Mouse (Mus musculus) heart, adult 2 months (tissue): ENCODE data around the gene Gdf7. TPM values are rescaled to one million over a fixed set of nuclear protein-coding genes. Genes with fewer than 3 reads are reported as not detected.

Experiments used
- DNase-seq, 2 experiments: peaks; one replicate each; pipeline ENCODE4 v3.0.0; 2021
- H3K27ac ChIP-seq: fragments of 200-600 bp; 2 replicates; pipeline ENCODE4 v1.8.1; 2022
- H3K27me3 ChIP-seq: fragments of 200-500 bp; 2 replicates; pipeline ENCODE4 v1.6.1; 2012; ENCODE audit warnings: mild to moderate bottlenecking, low read length, inconsistent platforms, mixed read lengths; ENCODE audit not compliant: control insufficient read depth, insufficient read depth
- H3K36me3 ChIP-seq: fragments of 200-500 bp; 2 replicates; pipeline ENCODE4 v1.6.1; 2012; ENCODE audit warnings: low read length, inconsistent platforms; ENCODE audit not compliant: control insufficient read depth, insufficient read depth
- H3K4me1 ChIP-seq: fragments of 200-500 bp; 2 replicates; pipeline ENCODE4 v1.6.1; 2011; ENCODE audit warnings: low read length; ENCODE audit not compliant: control insufficient read depth, insufficient read depth
- H3K4me3 ChIP-seq: fragments of 200-600 bp; 2 replicates; pipeline ENCODE4 v1.8.1; 2022
- H3K79me2 ChIP-seq: fragments of 200-500 bp; replicated peaks from 2 replicates; pipeline ENCODE4 v1.6.1; 2012; ENCODE audit warnings: mild to moderate bottlenecking, inconsistent platforms, low read length, moderate library complexity, mixed read lengths; ENCODE audit not compliant: control insufficient read depth, insufficient read depth
- H3K9ac ChIP-seq: fragments of 200-500 bp; 2 replicates; pipeline ENCODE4 v1.6.1; 2012; ENCODE audit warnings: low read depth, mild to moderate bottlenecking, control low read depth, inconsistent platforms, low read length, mixed read lengths
- CTCF ChIP-seq: fragments of 200-600 bp; IDR thresholded peaks from 2 replicates; pipeline ENCODE4 v1.8.1; 2022; ENCODE audit warnings: antibody characterized with exemption, mild to moderate bottlenecking, moderate library complexity
- EP300 ChIP-seq: fragments of 200-500 bp; IDR thresholded peaks from 2 replicates; pipeline ENCODE4 v1.6.1; 2011; ENCODE audit warnings: low read depth, low read length, control low read depth; ENCODE audit not compliant: insufficient read depth
- POLR2A ChIP-seq: fragments of 200-500 bp; IDR thresholded peaks from 2 replicates; pipeline ENCODE4 v1.6.1; 2011; ENCODE audit warnings: mild to moderate bottlenecking, low read depth, low read length, control low read depth; ENCODE audit not compliant: insufficient read depth
- WGBS: fragments of 180-500 bp; shearing (Covaris S2); methylation state at CpG from one replicate; pipeline ENCODE4 v1.1.7; 2018; 5-methylcytosine and 5-hydroxymethylcytosine counted together
- intact Hi-C: fragments of 180-260 bp; cut with DNase I; formaldehyde crosslinking; loops from one replicate; pipeline ENCODE4 v1.15.1; 2025
- long read RNA-seq: library from polyadenylated mRNA; stranded (forward); transcript quantifications from one replicate; pipeline ENCODE4 v2.0.0, GENCODE M21; 2021
- polyA plus RNA-seq: library from polyadenylated mRNA; depleted of rRNA; stranded (reverse); fragments of >200 nt; gene quantifications from 2 replicates; pipeline ENCODE4 v1.2.3, GENCODE M21; 2012; rRNA removed
- total RNA-seq, 2 experiments: library from RNA; stranded (reverse); gene quantifications; 2 replicates each; pipeline ENCODE4 v1.2.3; 2021

Gene Gdf7
- total RNA-seq (under 1 TPM; 0.41 to 0.84 TPM), polyA plus RNA-seq (0.82 and 0.96 TPM in 2 replicates)
- long read RNA-seq, result 0 reads

GRCm38 (mm10) chr12:8301841-8302431 is at the start of gene Gdf7:
Gene Gdf7 (minus strand): TSS chr12:8301954.
- peak within 1 kb of the TSS; percentile 35 for H3K4me3 ChIP-seq
- TF ChIP-seq CTCF, result peak; percentile 53
- TF ChIP-seq EP300, result no peak
- no peak for TF ChIP-seq POLR2A
- no peaks in the 10 kb centered on the region for H3K36me3 ChIP-seq
- H3K27ac ChIP-seq, result no peak within 1 kb of the TSS
- intact Hi-C loops, result no loop called here
- no peak for DNase-seq
- H3K4me1 ChIP-seq, result no peaks in the 10 kb centered on the region
- H3K27me3 ChIP-seq, result peaks cover 13% of the 10 kb centered on the region
- WGBS, result 2% methylated on average over 47 of the region's 53 CpGs
- H3K79me2 ChIP-seq, result no peaks in the 10 kb centered on the region
- peak within 1 kb of the TSS; percentile 16; the same call in 1 of the 2 replicates for H3K9ac ChIP-seq

DNA sequence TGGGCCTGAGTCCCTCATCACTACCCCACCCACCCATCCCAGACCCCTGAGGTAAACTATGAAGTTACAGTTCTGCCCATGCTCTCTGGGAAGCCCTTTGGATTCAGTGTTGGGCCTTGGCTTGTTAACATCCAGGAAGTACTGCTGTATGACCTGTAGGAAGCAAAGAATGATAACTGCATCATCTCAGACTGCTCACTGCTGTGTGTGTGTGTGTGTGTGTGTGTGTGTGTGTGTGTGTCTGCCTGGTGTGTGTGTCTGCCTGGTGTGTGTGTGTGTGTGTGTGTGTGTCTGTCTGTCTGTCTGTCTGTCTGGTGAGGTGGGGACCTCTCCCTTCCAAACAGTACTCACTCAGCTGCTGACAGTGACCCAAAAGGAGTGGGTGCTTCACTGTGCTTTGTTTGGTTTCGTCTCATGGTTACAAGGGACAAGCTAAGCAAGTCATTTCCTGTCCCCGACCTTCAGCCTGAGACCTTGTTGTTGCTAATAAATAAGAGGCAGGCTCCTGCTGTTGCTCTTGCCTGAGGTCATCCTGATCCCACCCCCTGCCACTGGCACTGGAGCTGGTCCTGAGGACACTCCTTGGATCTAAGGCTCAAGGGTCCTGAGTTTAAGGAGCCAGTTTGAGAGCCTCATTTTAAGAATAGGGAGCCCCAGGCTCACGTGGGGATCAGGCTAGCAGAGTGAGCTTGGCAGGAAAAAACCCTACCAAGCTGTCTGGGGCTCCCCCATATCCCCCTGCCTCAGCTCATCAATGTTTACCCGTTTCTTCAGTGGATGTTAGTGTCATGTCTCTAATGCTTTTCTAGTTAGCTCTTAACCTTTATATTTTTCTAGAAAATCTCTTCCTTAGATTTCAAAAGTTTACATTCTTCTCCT is 49.5 kb upstream of the Gdf7 start:
- Histone ChIP-seq H3K27me3 (no peaks in the 10 kb centered on the region), H3K79me2 (no peaks in the 10 kb centered on the region), H3K27ac (peak overlapping the region; percentile 73), H3K4me3 (no peak overlapping the region), H3K36me3 (peaks cover 6% of the 10 kb centered on the region; the same call in 1 of the 2 replicates), H3K4me1 (peaks cover 38% of the 10 kb centered on the region), H3K9ac (peak overlapping the region; percentile 47; the same call in 1 of the 2 replicates)
- peak; percentile 65 to 79 for DNase-seq
- WGBS, result 22% methylated on average over 4 of the region's 4 CpGs
- TF ChIP-seq CTCF (no peak), POLR2A (peak; percentile 27; the same call in 1 of the 2 replicates), EP300 (peak; percentile 52; the same call in 1 of the 2 replicates)
- intact Hi-C loops, result no loop called here

DNA sequence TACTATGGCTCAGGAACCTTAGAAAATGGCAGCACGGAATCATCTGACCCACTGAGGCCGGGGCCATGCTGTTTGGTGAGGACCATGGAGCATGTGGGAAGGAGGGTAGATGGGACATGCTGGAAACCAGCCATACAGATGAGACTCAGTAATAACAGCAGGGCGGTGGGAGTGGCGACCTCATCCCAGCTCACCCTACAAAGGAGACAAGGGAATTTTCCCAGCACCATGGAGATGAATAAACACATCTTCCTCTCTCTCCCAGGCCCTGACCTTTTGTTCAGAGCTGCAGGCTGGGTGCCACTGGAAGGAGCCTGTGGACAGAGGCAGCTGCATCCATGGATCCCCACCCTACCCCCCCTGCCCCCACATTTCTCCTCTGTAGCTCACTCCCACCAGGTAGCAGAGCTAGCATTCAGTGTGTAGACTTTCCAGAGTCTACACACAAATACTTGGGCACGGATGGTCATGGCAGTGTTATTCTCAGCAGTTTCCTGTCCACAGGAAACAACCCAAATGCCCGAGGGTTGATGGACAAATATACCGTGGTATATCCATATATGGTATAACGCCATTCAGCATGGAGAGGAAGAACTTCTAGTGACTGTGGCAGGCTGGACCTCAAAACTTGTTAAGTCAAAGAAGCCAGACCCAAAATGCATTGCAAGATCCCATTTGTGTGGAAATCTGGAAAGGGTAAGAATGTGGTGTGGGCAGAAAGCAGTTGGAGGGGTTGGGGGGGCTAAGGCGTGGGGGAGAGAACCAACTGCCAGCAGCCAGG is 47.2 kb upstream of the Gdf7 start:
- no peak for TF ChIP-seq POLR2A
- TF ChIP-seq EP300, result no peak
- TF ChIP-seq CTCF, result no peak
- Histone ChIP-seq H3K27me3 (no peaks in the 10 kb centered on the region), H3K4me3 (no peak overlapping the region), H3K36me3 (peaks cover 6% of the 10 kb centered on the region; the same call in 1 of the 2 replicates), H3K27ac (peak overlapping the region; percentile 55), H3K79me2 (no peaks in the 10 kb centered on the region), H3K9ac (no peak overlapping the region), H3K4me1 (peaks cover 50% of the 10 kb centered on the region)
- WGBS, result 57% methylated on average over 9 of the region's 9 CpGs
- peak; percentile 30 to 50 for DNase-seq
- intact Hi-C loops, result no loop called here

DNA sequence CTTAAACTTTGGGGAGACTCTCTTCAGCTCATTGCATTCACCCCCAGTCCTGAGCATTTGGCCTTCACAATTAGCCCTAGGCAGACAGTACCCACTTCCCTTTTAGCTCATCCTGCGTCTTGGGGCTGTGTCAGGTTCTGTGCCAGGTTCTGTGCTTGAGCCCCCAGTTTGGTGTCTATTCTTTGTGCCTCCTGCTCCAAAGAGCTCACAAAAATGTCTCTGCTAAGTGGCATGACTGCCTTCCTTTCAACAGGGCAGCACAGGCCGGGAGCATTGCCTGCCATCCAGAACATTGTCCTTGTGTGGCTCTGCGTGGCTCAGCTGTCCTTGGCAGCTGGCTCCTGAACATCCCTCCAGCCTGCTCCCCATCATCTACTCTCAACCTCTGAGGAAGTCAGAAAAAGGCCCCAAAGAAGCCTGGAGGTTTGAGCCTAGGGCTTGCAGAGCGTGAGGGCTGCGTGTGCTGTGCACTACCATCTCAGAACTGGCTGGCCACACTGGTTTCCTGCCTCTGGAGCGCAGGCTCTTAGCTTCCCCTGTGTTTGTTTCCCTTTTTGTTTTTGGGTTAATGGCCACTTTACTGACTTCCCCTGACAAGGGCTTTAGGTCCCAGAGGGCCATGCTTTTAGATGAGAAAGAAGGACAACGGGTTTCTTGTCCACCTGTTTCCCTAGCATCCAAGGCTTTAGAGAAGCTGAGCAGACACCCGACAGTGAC is 46.1 kb upstream of the Gdf7 start:
- no peak overlapping the region for H3K9ac ChIP-seq
- H3K36me3 ChIP-seq, result peaks cover 6% of the 10 kb centered on the region; the same call in 1 of the 2 replicates
- no peaks in the 10 kb centered on the region for H3K79me2 ChIP-seq
- 0 out of 2 replicates have a peak, but pooled peaks have one; percentile 47 for TF ChIP-seq EP300
- TF ChIP-seq POLR2A, result no peak
- H3K4me3 ChIP-seq, result no peak overlapping the region
- intact Hi-C loops, result no loop called here
- no peaks in the 10 kb centered on the region for H3K27me3 ChIP-seq
- peak in 1 of 2 experiments; percentile 38 for DNase-seq
- H3K27ac ChIP-seq, result peak overlapping the region; percentile 55
- 58% methylated on average over 8 of the region's 8 CpGs for WGBS
- H3K4me1 ChIP-seq, result peaks cover 50% of the 10 kb centered on the region

DNA sequence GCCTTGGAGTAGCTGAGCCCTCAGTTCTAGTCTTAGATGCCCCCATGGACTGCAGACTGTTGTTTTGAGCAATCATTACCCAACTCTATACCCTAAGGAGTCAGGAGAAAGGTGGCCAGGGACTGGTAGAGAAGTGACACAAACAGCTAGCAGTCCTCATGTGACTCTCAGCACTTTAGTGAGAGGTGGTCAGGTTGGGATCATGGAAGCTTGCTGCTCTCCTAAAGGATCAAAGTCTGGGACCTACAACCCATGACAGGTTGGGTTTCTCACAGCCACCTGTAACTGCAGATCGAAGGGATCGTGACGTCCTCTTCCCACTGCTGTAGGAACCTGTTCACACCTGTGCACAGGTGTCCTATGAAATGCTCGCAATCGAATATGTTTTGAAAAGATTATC is 43.8 kb upstream of the Gdf7 start:
- H3K27ac ChIP-seq, result peak overlapping the region; percentile 80
- no peak overlapping the region for H3K4me3 ChIP-seq
- H3K9ac ChIP-seq, result peak overlapping the region; percentile 1
- TF ChIP-seq EP300, result no peak
- no peaks in the 10 kb centered on the region for H3K27me3 ChIP-seq
- peaks cover 42% of the 10 kb centered on the region for H3K4me1 ChIP-seq
- intact Hi-C loops, result no loop called here
- 94% methylated on average over 5 of the region's 5 CpGs for WGBS
- no peak for DNase-seq
- peaks cover under 1% of the 10 kb centered on the region; the same call in 1 of the 2 replicates for H3K36me3 ChIP-seq
- no peaks in the 10 kb centered on the region for H3K79me2 ChIP-seq
